Mouse (Mus musculus): ENCODE measurements around the gene Tectb. TPM values are rescaled to one million over a fixed set of nuclear protein-coding genes. Genes with fewer than 3 reads are reported as not detected.
"Not testable (repeated sequence)": the region's sequence is repeated elsewhere in the genome, so short reads cannot be mapped to it uniquely, and the experiment has no call there.

The Tectb gene
- polyA plus RNA-seq, 1 experiment from 2014 or later: not detected

- WGBS: 42% methylated on average over 6 of the region's 6 CpGs
- ATAC-seq: no peak
- Histone ChIP-seq H3K4me1 (replicated peaks; ENCODE audit: control insufficient read depth, insufficient read depth, low read length) (no peaks in the 10 kb centered on the region), H3K4me3 (ENCODE audit: low read depth, low read length) (no peak overlapping the region), H3K4me2 (replicated peaks; ENCODE audit: low read depth) (no peak overlapping the region), H3K9ac (ENCODE audit: low read depth, low read length) (no peak overlapping the region), H3K27ac (ENCODE audit: low read depth, low read length) (no peak overlapping the region), H3K36me3 (ENCODE audit: control insufficient read depth, insufficient read depth) (no peaks in the 10 kb centered on the region), H3K27me3 (replicated peaks; ENCODE audit: control insufficient read depth, insufficient read depth, low read length) (no peaks in the 10 kb centered on the region), H3K9me3 (ENCODE audit: control insufficient read depth) (no peaks in the 10 kb centered on the region)
- TF ChIP-seq CTCF (IDR thresholded peaks at IDR 0.05; ENCODE audit: low read depth): no peak
These were observed 12.2 kb upstream of the Tectb start for GRCm38 (mm10) chr19:55168360-55168759.

DNA sequence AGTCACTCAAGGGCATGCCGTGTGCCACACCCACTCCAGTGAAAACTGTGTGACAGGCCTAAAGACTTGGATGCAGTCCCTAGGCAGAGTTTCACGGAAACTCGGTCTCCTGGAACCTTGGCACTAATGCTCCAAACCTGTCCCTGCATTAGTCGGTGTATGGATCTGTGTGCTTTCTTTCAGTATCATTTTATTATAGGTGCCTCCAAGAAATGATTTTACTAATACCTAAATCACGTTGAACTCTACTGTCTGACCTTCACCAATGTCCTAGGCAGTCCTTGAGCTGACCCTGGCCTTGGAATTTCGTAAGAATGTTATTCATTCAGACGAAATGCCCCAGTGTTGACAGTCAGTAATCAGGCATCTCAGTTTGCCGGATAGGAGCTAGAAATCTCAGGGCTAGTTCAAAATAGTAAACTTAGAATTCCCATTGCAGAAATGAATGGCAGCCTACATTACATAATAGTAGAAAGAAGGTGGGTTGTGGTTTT, 11.2 kb upstream of the Tectb start:
- not testable (repeated sequence) for H3K36me3 ChIP-seq (ENCODE audit: control insufficient read depth, insufficient read depth); H3K27me3 ChIP-seq (replicated peaks; ENCODE audit: control insufficient read depth, insufficient read depth, low read length); H3K9me3 ChIP-seq (ENCODE audit: control insufficient read depth); H3K4me1 ChIP-seq (replicated peaks; ENCODE audit: control insufficient read depth, insufficient read depth, low read length); H3K4me2 ChIP-seq (replicated peaks; ENCODE audit: low read depth); ATAC-seq; H3K27ac ChIP-seq (ENCODE audit: low read depth, low read length); H3K9ac ChIP-seq (ENCODE audit: low read depth, low read length); H3K4me3 ChIP-seq (ENCODE audit: low read depth, low read length)
- WGBS: 95% methylated on average over 8 of the region's 8 CpGs

DNA sequence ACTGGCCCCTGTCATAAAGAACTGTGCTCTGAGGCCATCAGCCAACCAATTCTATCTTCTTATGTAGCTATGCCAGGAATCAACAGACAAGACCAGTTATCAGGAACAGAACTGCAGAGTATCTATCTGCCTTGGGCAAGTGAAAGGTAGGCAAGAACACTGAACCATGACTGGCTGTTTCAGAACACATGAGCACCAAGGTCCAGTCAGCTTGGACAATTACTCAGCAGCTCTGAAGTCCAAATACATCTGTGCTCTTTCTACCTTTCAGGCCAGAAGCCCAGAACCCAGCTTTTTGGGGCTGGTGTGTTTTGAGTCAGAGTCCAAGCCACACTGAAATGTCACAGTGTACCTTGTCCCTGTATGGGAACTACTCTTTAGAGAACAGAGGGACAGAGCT, 10.1 kb upstream of the Tectb start:
- no peaks in the 10 kb centered on the region for H3K36me3 ChIP-seq (ENCODE audit: control insufficient read depth, insufficient read depth)
- no peaks in the 10 kb centered on the region for H3K4me1 ChIP-seq (replicated peaks; ENCODE audit: control insufficient read depth, insufficient read depth, low read length)
- no peak overlapping the region for H3K27ac ChIP-seq (ENCODE audit: low read depth, low read length)
- no peak overlapping the region for H3K9ac ChIP-seq (ENCODE audit: low read depth, low read length)
- no peaks in the 10 kb centered on the region for H3K27me3 ChIP-seq (replicated peaks; ENCODE audit: control insufficient read depth, insufficient read depth, low read length)
- H3K4me3 ChIP-seq (ENCODE audit: low read depth, low read length): no peak overlapping the region
- ATAC-seq: no peak
- H3K9me3 ChIP-seq (ENCODE audit: control insufficient read depth): no peaks in the 10 kb centered on the region
- no peak for TF ChIP-seq CTCF (IDR thresholded peaks at IDR 0.05; ENCODE audit: low read depth)
- H3K4me2 ChIP-seq (replicated peaks; ENCODE audit: low read depth): no peak overlapping the region

DNA sequence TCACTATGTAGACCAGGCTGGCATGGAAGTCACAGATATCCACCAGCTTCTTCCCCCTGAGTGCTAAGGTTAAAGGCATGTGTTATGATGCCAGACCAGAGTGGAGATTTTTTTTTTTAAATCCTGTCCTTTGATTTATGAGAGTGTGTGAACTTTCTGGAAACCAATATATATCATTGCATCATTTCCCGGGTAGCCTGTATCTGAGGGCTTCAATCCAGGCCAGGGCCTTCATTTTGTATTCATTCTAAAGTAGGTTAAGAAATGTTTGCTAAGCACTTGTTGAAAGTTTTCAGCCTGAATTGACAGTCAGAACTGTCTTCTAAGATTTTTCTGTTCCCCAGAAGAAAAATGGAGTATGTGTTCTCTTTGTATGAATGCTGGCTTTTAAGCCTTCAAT, 8.9 kb upstream of the Tectb start:
- no peak for ATAC-seq
- Histone ChIP-seq H3K27me3 (replicated peaks; ENCODE audit: control insufficient read depth, insufficient read depth, low read length) (no peaks in the 10 kb centered on the region), H3K27ac (ENCODE audit: low read depth, low read length) (no peak overlapping the region), H3K9ac (ENCODE audit: low read depth, low read length) (no peak overlapping the region), H3K36me3 (ENCODE audit: control insufficient read depth, insufficient read depth) (no peaks in the 10 kb centered on the region), H3K4me2 (replicated peaks; ENCODE audit: low read depth) (no peak overlapping the region), H3K4me1 (replicated peaks; ENCODE audit: control insufficient read depth, insufficient read depth, low read length) (no peaks in the 10 kb centered on the region), H3K4me3 (ENCODE audit: low read depth, low read length) (no peak overlapping the region), H3K9me3 (ENCODE audit: control insufficient read depth) (no peaks in the 10 kb centered on the region)
- 68% methylated on average over 1 of the region's 1 CpGs for WGBS
- TF ChIP-seq CTCF (IDR thresholded peaks at IDR 0.05; ENCODE audit: low read depth): no peak

- no peaks in the 10 kb centered on the region for H3K9me3 ChIP-seq (ENCODE audit: control insufficient read depth)
- no peak overlapping the region for H3K4me2 ChIP-seq (replicated peaks; ENCODE audit: low read depth)
- no peak for TF ChIP-seq CTCF (IDR thresholded peaks at IDR 0.05; ENCODE audit: low read depth)
- ATAC-seq: no peak
- H3K27ac ChIP-seq (ENCODE audit: low read depth, low read length): no peak overlapping the region
- 92% methylated on average over 3 of the region's 3 CpGs for WGBS
- no peaks in the 10 kb centered on the region for H3K4me1 ChIP-seq (replicated peaks; ENCODE audit: control insufficient read depth, insufficient read depth, low read length)
- no peak overlapping the region for H3K9ac ChIP-seq (ENCODE audit: low read depth, low read length)
- H3K4me3 ChIP-seq (ENCODE audit: low read depth, low read length): no peak overlapping the region
- no peaks in the 10 kb centered on the region for H3K27me3 ChIP-seq (replicated peaks; ENCODE audit: control insufficient read depth, insufficient read depth, low read length)
- H3K36me3 ChIP-seq (ENCODE audit: control insufficient read depth, insufficient read depth): no peaks in the 10 kb centered on the region
These were observed 3.4 kb upstream of the Tectb start for GRCm38 (mm10) chr19:55177143-55177542.

GRCm38 (mm10) chr19:55184442-55184841, 3.9 kb downstream of the Tectb start:
- ATAC-seq: no peak
- Histone ChIP-seq H3K27me3 (replicated peaks; ENCODE audit: control insufficient read depth, insufficient read depth, low read length) (no peaks in the 10 kb centered on the region), H3K4me1 (replicated peaks; ENCODE audit: control insufficient read depth, insufficient read depth, low read length) (no peaks in the 10 kb centered on the region), H3K36me3 (ENCODE audit: control insufficient read depth, insufficient read depth) (no peaks in the 10 kb centered on the region), H3K9ac (ENCODE audit: low read depth, low read length) (no peak overlapping the region), H3K27ac (ENCODE audit: low read depth, low read length) (no peak overlapping the region), H3K4me2 (replicated peaks; ENCODE audit: low read depth) (no peak overlapping the region), H3K4me3 (ENCODE audit: low read depth, low read length) (no peak overlapping the region), H3K9me3 (ENCODE audit: control insufficient read depth) (no peaks in the 10 kb centered on the region)
- no peak for TF ChIP-seq CTCF (IDR thresholded peaks at IDR 0.05; ENCODE audit: low read depth)
- WGBS: 66% methylated on average over 7 of the region's 7 CpGs

GRCm38 (mm10) chr19:55185074-55185473, 4.5 kb downstream of the Tectb start:
- no peaks in the 10 kb centered on the region for H3K36me3 ChIP-seq (ENCODE audit: control insufficient read depth, insufficient read depth)
- no peaks in the 10 kb centered on the region for H3K27me3 ChIP-seq (replicated peaks; ENCODE audit: control insufficient read depth, insufficient read depth, low read length)
- H3K4me1 ChIP-seq (replicated peaks; ENCODE audit: control insufficient read depth, insufficient read depth, low read length): 0 out of 2 replicates have a peak, but pooled peaks cover 3% of the 10 kb centered on the region
- WGBS: 70% methylated on average over 7 of the region's 7 CpGs
- H3K4me2 ChIP-seq (replicated peaks; ENCODE audit: low read depth): no peak overlapping the region
- no peak overlapping the region for H3K27ac ChIP-seq (ENCODE audit: low read depth, low read length)
- no peak for ATAC-seq
- TF ChIP-seq CTCF (IDR thresholded peaks at IDR 0.05; ENCODE audit: low read depth): no peak
- H3K9ac ChIP-seq (ENCODE audit: low read depth, low read length): no peak overlapping the region
- no peaks in the 10 kb centered on the region for H3K9me3 ChIP-seq (ENCODE audit: control insufficient read depth)
- H3K4me3 ChIP-seq (ENCODE audit: low read depth, low read length): no peak overlapping the region

Data from intestine, postnatal 0 days (tissue).